Mouse (Mus musculus): ENCODE results near the gene Rfxank. TPM values are rescaled to one million over a fixed set of nuclear protein-coding genes. Genes with fewer than 3 reads are reported as not detected.

Rfxank gene
- 16.5 and 19.9 TPM in 2 replicates for polyA plus RNA-seq (2015; fragmentation: Nextera tagmentation; extraction: Ambion mirVana)

GRCm38 (mm10) chr8:70139026-70139857, at the start of gene Rfxank, which contains the start of the genes Borcs8 and Mef2b:
Gene Rfxank (minus strand): TSS chr8:70139154.
Gene Borcs8 (plus strand): TSS chr8:70139499.
Gene Mef2b (plus strand): TSS chr8:70139711.
- ATAC-seq (replicated peaks; ENCODE audit: insufficient number of reproducible peaks, insufficient read depth, low FRiP score, low read depth): peak; percentile 96
- Histone ChIP-seq H3K4me3 (peak within 1 kb of the TSS; percentile 80), H3K9ac (peak within 1 kb of the TSS; percentile 75), H3K27me3 (no peaks in the 10 kb centered on the region), H3K9me3 (replicated peaks) (no peaks in the 10 kb centered on the region), H3K4me2 (peak within 1 kb of the TSS; percentile 67), H3K27ac (peak within 1 kb of the TSS; percentile 76), H3K36me3 (peaks cover 36% of the 10 kb centered on the region), H3K4me1 (replicated peaks) (peaks cover 32% of the 10 kb centered on the region)
- under 1% methylated on average over 46 of the region's 46 CpGs for WGBS

GRCm38 (mm10) chr8:70188707-70189106, 49.8 kb upstream of the Rfxank start:
- no peaks in the 10 kb centered on the region for H3K4me1 ChIP-seq (replicated peaks)
- H3K9me3 ChIP-seq (replicated peaks): no peaks in the 10 kb centered on the region
- H3K27ac ChIP-seq: no peak overlapping the region
- no peaks in the 10 kb centered on the region for H3K27me3 ChIP-seq
- ATAC-seq (replicated peaks; ENCODE audit: insufficient number of reproducible peaks, insufficient read depth, low FRiP score, low read depth): no peak
- H3K4me3 ChIP-seq: no peak overlapping the region
- peaks cover 10% of the 10 kb centered on the region; the same call in 1 of the 2 replicates for H3K36me3 ChIP-seq
- no peak overlapping the region for H3K4me2 ChIP-seq
- WGBS: 59% methylated on average over 7 of the region's 7 CpGs
- H3K9ac ChIP-seq: no peak overlapping the region

- Histone ChIP-seq H3K4me2 (no peak overlapping the region), H3K27ac (no peak overlapping the region), H3K4me3 (no peak overlapping the region), H3K4me1 (replicated peaks) (no peaks in the 10 kb centered on the region), H3K36me3 (peaks cover 47% of the 10 kb centered on the region), H3K9ac (no peak overlapping the region), H3K27me3 (no peaks in the 10 kb centered on the region), H3K9me3 (replicated peaks) (no peaks in the 10 kb centered on the region)
- no peak for ATAC-seq (replicated peaks; ENCODE audit: insufficient number of reproducible peaks, insufficient read depth, low FRiP score, low read depth)
- WGBS: 82% methylated on average over 4 of the region's 4 CpGs
Observed at GRCm38 (mm10) chr8:70183194-70183593, 44.2 kb upstream of the Rfxank start.

- Histone ChIP-seq H3K9ac (no peak overlapping the region), H3K27ac (no peak overlapping the region), H3K36me3 (peaks cover 44% of the 10 kb centered on the region), H3K4me1 (replicated peaks) (no peaks in the 10 kb centered on the region), H3K27me3 (no peaks in the 10 kb centered on the region), H3K4me2 (no peak overlapping the region), H3K9me3 (replicated peaks) (no peaks in the 10 kb centered on the region), H3K4me3 (no peak overlapping the region)
- ATAC-seq (replicated peaks; ENCODE audit: insufficient number of reproducible peaks, insufficient read depth, low FRiP score, low read depth): no peak
- WGBS: 29% methylated on average over 2 of the region's 2 CpGs
Observed at GRCm38 (mm10) chr8:70181903-70182252, 42.9 kb upstream of the Rfxank start.

GRCm38 (mm10) chr8:70181212-70181902, 42.4 kb upstream of the Rfxank start:
- H3K4me3 ChIP-seq: no peak overlapping the region
- H3K27me3 ChIP-seq: no peaks in the 10 kb centered on the region
- no peaks in the 10 kb centered on the region for H3K4me1 ChIP-seq (replicated peaks)
- no peak overlapping the region for H3K4me2 ChIP-seq
- 74% methylated on average over 16 of the region's 16 CpGs for WGBS
- no peaks in the 10 kb centered on the region for H3K9me3 ChIP-seq (replicated peaks)
- no peak overlapping the region for H3K27ac ChIP-seq
- no peak overlapping the region for H3K9ac ChIP-seq
- H3K36me3 ChIP-seq: peaks cover 46% of the 10 kb centered on the region
- ATAC-seq (replicated peaks; ENCODE audit: insufficient number of reproducible peaks, insufficient read depth, low FRiP score, low read depth): no peak

DNA sequence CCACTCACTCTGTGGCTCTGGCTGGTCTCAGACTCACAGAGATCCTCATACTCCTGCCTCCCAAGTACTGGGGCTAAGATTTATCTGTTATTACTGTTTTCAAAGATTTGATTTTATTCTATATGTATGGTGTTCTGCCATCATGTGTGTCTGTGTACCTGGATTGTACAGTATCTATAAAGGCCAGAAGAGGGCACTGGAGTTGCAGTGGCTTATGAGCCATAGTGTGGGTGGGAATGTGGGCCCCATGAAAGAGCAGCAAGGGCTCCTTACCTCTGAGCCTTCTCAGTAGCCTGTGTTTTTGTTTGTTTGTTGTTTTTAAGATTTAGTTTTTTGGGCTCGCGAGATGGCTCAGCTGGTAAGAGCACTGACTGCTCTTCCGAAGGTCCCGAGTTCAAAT, 40.1 kb upstream of the Rfxank start:
- H3K4me3 ChIP-seq: no peak overlapping the region
- ATAC-seq (replicated peaks; ENCODE audit: insufficient number of reproducible peaks, insufficient read depth, low FRiP score, low read depth): no peak
- H3K27me3 ChIP-seq: no peaks in the 10 kb centered on the region
- no peak overlapping the region for H3K9ac ChIP-seq
- WGBS: 97% methylated on average over 4 of the region's 4 CpGs
- H3K27ac ChIP-seq: no peak overlapping the region
- peaks cover 46% of the 10 kb centered on the region for H3K36me3 ChIP-seq
- no peak overlapping the region for H3K4me2 ChIP-seq
- peaks cover 6% of the 10 kb centered on the region for H3K4me1 ChIP-seq (replicated peaks)
- H3K9me3 ChIP-seq (replicated peaks): no peaks in the 10 kb centered on the region

DNA sequence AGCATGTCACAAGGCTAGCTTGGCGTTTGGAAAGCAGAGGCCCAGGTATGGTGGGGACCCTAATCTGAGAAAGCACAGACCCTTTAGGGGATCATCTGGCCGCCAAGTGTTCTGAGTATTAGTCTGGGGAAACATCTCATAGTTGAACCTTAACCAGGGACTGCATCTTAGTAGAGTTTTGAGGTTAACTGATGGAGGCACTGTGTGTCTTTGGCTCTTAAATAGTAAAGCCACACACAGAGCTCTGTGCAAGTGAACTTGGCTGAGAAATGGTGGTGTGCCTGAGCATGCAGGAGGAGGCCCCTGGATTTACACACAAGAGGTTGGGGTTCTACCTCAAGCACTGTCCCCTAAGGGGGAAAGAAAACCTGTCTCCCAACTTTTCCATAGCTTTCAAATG, 39.3 kb upstream of the Rfxank start:
- Histone ChIP-seq H3K4me1 (replicated peaks) (peaks cover 14% of the 10 kb centered on the region), H3K27me3 (no peaks in the 10 kb centered on the region), H3K36me3 (peaks cover 44% of the 10 kb centered on the region), H3K9ac (no peak overlapping the region), H3K4me3 (no peak overlapping the region), H3K4me2 (no peak overlapping the region), H3K9me3 (replicated peaks) (no peaks in the 10 kb centered on the region), H3K27ac (no peak overlapping the region)
- 84% methylated on average over 2 of the region's 2 CpGs for WGBS
- ATAC-seq (replicated peaks; ENCODE audit: insufficient number of reproducible peaks, insufficient read depth, low FRiP score, low read depth): no peak

- Histone ChIP-seq H3K4me1 (replicated peaks) (peaks cover 19% of the 10 kb centered on the region), H3K36me3 (peaks cover 12% of the 10 kb centered on the region; the same call in 1 of the 2 replicates), H3K9me3 (replicated peaks) (no peaks in the 10 kb centered on the region), H3K27ac (peak overlapping the region; percentile 60), H3K4me3 (peak overlapping the region; percentile 6), H3K27me3 (no peaks in the 10 kb centered on the region), H3K9ac (peak overlapping the region; percentile 30; the same call in 1 of the 2 replicates), H3K4me2 (peak overlapping the region; percentile 44)
- peak; percentile 65 for ATAC-seq (replicated peaks; ENCODE audit: insufficient number of reproducible peaks, insufficient read depth, low FRiP score, low read depth)
- WGBS: 48% methylated on average over 7 of the region's 7 CpGs
Observed at GRCm38 (mm10) chr8:70174079-70174478, 35.1 kb upstream of the Rfxank start.

DNA sequence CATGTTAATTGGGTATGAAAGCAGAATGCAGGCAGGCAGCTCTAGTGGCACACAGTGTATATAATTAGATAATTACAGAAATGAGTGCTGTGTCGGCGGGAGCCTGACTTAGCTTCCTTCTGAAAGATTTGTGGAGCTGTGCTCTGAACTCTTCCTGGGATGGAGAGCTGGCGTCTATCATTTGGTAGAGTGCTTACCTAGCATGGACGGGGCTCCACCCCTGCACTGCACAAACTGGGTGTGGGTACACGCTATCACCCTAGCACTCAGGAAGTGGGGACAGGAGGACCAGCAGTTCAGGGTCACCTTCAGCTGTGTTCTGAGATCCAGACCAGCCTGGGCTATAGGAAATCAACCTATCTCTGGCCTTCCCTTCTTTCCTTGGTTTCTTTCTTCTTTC, 34.4 kb upstream of the Rfxank start:
- Histone ChIP-seq H3K9me3 (replicated peaks) (no peaks in the 10 kb centered on the region), H3K27ac (peak overlapping the region; percentile 60; the same call in 1 of the 2 replicates), H3K9ac (no peak overlapping the region), H3K27me3 (no peaks in the 10 kb centered on the region), H3K4me3 (no peak overlapping the region), H3K4me1 (replicated peaks) (peaks cover 19% of the 10 kb centered on the region), H3K36me3 (peaks cover 9% of the 10 kb centered on the region; the same call in 1 of the 2 replicates), H3K4me2 (peak overlapping the region; percentile 60)
- ATAC-seq (replicated peaks; ENCODE audit: insufficient number of reproducible peaks, insufficient read depth, low FRiP score, low read depth): no peak
- 68% methylated on average over 5 of the region's 5 CpGs for WGBS

DNA sequence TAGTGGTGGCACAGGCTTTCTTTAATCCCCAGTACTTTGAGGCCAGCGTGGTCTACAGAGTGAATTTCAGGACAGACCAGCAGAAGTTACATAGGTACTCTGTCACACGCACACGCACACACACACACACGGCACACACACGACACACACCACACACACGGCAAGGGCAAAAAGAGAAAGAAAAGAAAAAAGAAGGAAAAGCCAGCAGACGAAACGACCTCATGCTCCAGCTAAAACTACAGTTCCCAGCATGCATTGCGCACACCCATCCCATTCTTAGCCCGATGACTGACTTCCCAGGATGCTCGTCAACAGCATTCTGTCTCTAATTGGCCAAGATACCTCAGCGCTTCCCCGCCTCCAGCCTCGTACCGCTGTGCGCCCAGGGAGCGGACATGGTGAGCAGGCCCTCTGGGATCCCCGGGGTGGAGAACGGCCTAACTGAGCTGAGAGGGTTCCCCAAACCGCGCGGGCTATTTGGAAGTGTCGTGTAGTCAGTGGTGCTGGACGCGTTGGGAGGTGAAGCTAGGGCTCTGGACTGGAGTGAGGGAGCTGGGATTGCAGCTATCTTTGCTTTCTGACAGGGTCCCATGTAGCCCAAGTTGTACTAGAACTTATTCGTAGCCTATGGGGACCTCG, 33.2 kb upstream of the Rfxank start, which contains the start of gene Tmem161a:
Gene Tmem161a, plus strand, starts transcription at position 314 of the 639 bp plus-strand sequence.
- 2% methylated on average over 27 of the region's 27 CpGs for WGBS
- peak within 1 kb of the TSS; percentile 69 for H3K9ac ChIP-seq
- H3K36me3 ChIP-seq: peaks cover 5% of the 10 kb centered on the region; the same call in 1 of the 2 replicates
- H3K4me3 ChIP-seq: peak within 1 kb of the TSS; percentile 66
- H3K27ac ChIP-seq: peak within 1 kb of the TSS; percentile 69
- H3K9me3 ChIP-seq (replicated peaks): no peaks in the 10 kb centered on the region
- ATAC-seq (replicated peaks; ENCODE audit: insufficient number of reproducible peaks, insufficient read depth, low FRiP score, low read depth): peak; percentile 94
- H3K4me1 ChIP-seq (replicated peaks): peaks cover 19% of the 10 kb centered on the region
- H3K4me2 ChIP-seq: peak within 1 kb of the TSS; percentile 60
- H3K27me3 ChIP-seq: peaks cover 3% of the 10 kb centered on the region

- peaks cover 26% of the 10 kb centered on the region for H3K4me1 ChIP-seq (replicated peaks)
- no peak overlapping the region for H3K4me2 ChIP-seq
- peaks cover 10% of the 10 kb centered on the region for H3K27me3 ChIP-seq
- H3K36me3 ChIP-seq: no peaks in the 10 kb centered on the region
- H3K9me3 ChIP-seq (replicated peaks): no peaks in the 10 kb centered on the region
- WGBS: 85% methylated on average over 7 of the region's 7 CpGs
- no peak overlapping the region for H3K4me3 ChIP-seq
- no peak for ATAC-seq (replicated peaks; ENCODE audit: insufficient number of reproducible peaks, insufficient read depth, low FRiP score, low read depth)
- H3K9ac ChIP-seq: no peak overlapping the region
- H3K27ac ChIP-seq: no peak overlapping the region
Observed at GRCm38 (mm10) chr8:70171240-70171639, 32.3 kb upstream of the Rfxank start.

All from heart, embryonic 15.5 days (tissue).